In the genomic region with DNA sequence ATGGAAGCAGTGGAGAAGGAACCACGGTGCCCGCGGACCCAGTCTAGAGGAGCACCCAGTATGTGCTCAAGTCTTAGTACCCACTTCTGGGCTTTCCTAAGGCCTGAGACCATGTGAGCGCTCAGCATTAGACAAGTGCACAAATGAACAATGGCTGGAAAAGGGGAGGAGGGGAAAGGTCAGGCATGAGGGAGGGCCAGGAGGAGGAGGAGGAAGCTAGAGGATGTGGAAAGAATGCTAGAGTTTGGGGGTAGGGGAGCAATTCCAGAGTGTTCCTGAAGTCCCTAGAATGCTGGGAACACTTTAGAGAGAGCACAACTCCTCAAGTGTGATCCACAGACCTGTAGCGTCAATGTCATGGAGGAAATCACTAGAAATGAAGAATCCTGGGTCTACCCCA, we compare ENCODE assay signal across 27 mouse cellular contexts. TPM values are rescaled to one million over a fixed set of nuclear protein-coding genes. Genes with fewer than 3 reads are reported as not detected.
DNase-seq lines count a peak whose midpoint lies in the region; ATAC-seq and TF ChIP-seq lines count a peak whose summit lies in the region.
"Had no signal": no experiment of that assay in that cellular context is flagged by ENCODE, and none has a peak within 500 bp of the region (broad histone marks: within the 10 kb centered on the region; RNA-seq: fewer than 3 reads in every experiment).

No protein-coding gene starts in this region.

- H3K4me1 ChIP-seq in heart, embryonic 11.5 days (ENCODE audit: control insufficient read depth, insufficient read depth, low read length) = peaks cover 15% of the 10 kb centered on the region; the same call in 1 of the 2 replicates
- peaks cover 19% of the 10 kb centered on the region for H3K4me1 ChIP-seq in heart, postnatal 0 days (ENCODE audit: control insufficient read depth, insufficient read depth)
- H3K4me1 ChIP-seq in midbrain, embryonic 10.5 days = peaks cover 29% of the 10 kb centered on the region
- H3K4me1 ChIP-seq in midbrain, embryonic 14.5 days (ENCODE audit: control insufficient read depth, insufficient read depth, low read length) = peaks cover 3% of the 10 kb centered on the region; the same call in 1 of the 2 replicates

- peak; percentile 86 for DNase-seq in heart, adult 11 months
- peak; percentile 16 for DNase-seq in heart, postnatal 0 days (ENCODE audit: low spot score)
- no peak for DNase-seq in heart, adult 9 months (ENCODE audit: low spot score in 2 of 2)
- no peak for DNase-seq in midbrain, embryonic 10.5 days (ENCODE audit: low spot score)
- DNase-seq in midbrain, embryonic 14.5 days = no peak
- DNase-seq in adipocyte (ENCODE audit: low spot score) = peak; percentile 16
- DNase-seq in gastrocnemius, adult 8-10 months (ENCODE audit: low spot score in 2 of 2) = no peak
- DNase-seq: adrenal gland, adult 2 months; adrenal gland, postnatal 10 days; adrenal gland, postnatal 25 days; B cell, adult 2 months; cerebellum, adult 11-12 months; cerebellum, adult 2 months; cerebellum, adult 9-10 months; cerebellum, postnatal 10 days; cerebellum, postnatal 25 days had no signal

- 83% methylated on average over 5 of the region's 5 CpGs for WGBS in heart, embryonic 11.5 days (ENCODE audit: insufficient replicate concordance)
- WGBS in heart, postnatal 0 days = 84% methylated on average over 5 of the region's 5 CpGs
- WGBS in midbrain, embryonic 10.5 days = 88% methylated on average over 5 of the region's 5 CpGs
- WGBS in midbrain, embryonic 14.5 days = 85% methylated on average over 5 of the region's 5 CpGs

- no peak overlapping the region for H3K4me3 ChIP-seq in heart, embryonic 11.5 days (ENCODE audit: low read depth, low read length)
- H3K4me3 ChIP-seq in heart, postnatal 0 days (ENCODE audit: low read depth, low read length) = no peak overlapping the region
- no peak overlapping the region for H3K4me3 ChIP-seq in midbrain, embryonic 10.5 days
- H3K4me3 ChIP-seq in midbrain, embryonic 14.5 days (replicated peaks; ENCODE audit: low read depth, low read length) = no peak overlapping the region
- H3K4me3 ChIP-seq: embryonic facial prominence, embryonic 10.5 days; embryonic facial prominence, embryonic 12.5 days; forebrain, embryonic 13.5 days; forebrain, embryonic 15.5 days had no signal

- H3K27ac ChIP-seq in heart, embryonic 11.5 days (ENCODE audit: low read depth, low read length) = no peak overlapping the region
- H3K27ac ChIP-seq in heart, postnatal 0 days (ENCODE audit: low read depth) = no peak overlapping the region
- peak overlapping the region; percentile 39; the same call in 1 of the 2 replicates for H3K27ac ChIP-seq in midbrain, embryonic 10.5 days (replicated peaks)
- no peak overlapping the region for H3K27ac ChIP-seq in midbrain, embryonic 14.5 days (replicated peaks; ENCODE audit: low read depth, low read length)
- H3K27ac ChIP-seq: embryonic facial prominence, embryonic 10.5 days; embryonic facial prominence, embryonic 12.5 days; forebrain, embryonic 13.5 days; forebrain, embryonic 15.5 days had no signal

- no peak for TF ChIP-seq CTCF in heart, postnatal 0 days (IDR thresholded peaks at IDR 0.05; ENCODE audit: low read depth)

- no peak for ATAC-seq in heart, embryonic 11.5 days (replicated peaks; ENCODE audit: insufficient number of reproducible peaks, low FRiP score, low TSS enrichment)
- ATAC-seq in heart, postnatal 0 days (ENCODE audit: insufficient read depth, low read depth) = no peak
- ATAC-seq in midbrain, embryonic 14.5 days (ENCODE audit: low FRiP score, low TSS enrichment) = no peak
- ATAC-seq: activated CD4-positive, CD25-positive, alpha-beta regulatory T cell, adult 4 months; CD4-positive, CD25-positive, alpha-beta regulatory T cell, adult 4 months; forebrain, embryonic 13.5 days; forebrain, embryonic 15.5 days; Patski had no signal

- no peaks in the 10 kb centered on the region for H3K36me3 ChIP-seq in heart, embryonic 11.5 days (ENCODE audit: control insufficient read depth, insufficient read depth, low read length)
- H3K36me3 ChIP-seq in heart, postnatal 0 days (replicated peaks; ENCODE audit: control insufficient read depth, insufficient read depth, low read length) = peaks cover 17% of the 10 kb centered on the region
- no peaks in the 10 kb centered on the region for H3K36me3 ChIP-seq in midbrain, embryonic 10.5 days
- H3K36me3 ChIP-seq in midbrain, embryonic 14.5 days (ENCODE audit: control insufficient read depth, insufficient read depth, low read length) = no peaks in the 10 kb centered on the region
- H3K36me3 ChIP-seq: embryonic facial prominence, embryonic 10.5 days; embryonic facial prominence, embryonic 12.5 days; forebrain, embryonic 15.5 days; G1E had no signal

- TF ChIP-seq EP300 in heart, postnatal 0 days (IDR thresholded peaks at IDR 0.05; ENCODE audit: low read depth) = no peak

- H3K9me3 ChIP-seq in heart, embryonic 11.5 days (replicated peaks; ENCODE audit: control insufficient read depth, low read length) = no peaks in the 10 kb centered on the region
- H3K9me3 ChIP-seq in heart, postnatal 0 days (replicated peaks; ENCODE audit: control insufficient read depth, low read length) = no peaks in the 10 kb centered on the region
- H3K9me3 ChIP-seq in midbrain, embryonic 10.5 days (replicated peaks) = no peaks in the 10 kb centered on the region
- H3K9me3 ChIP-seq in midbrain, embryonic 14.5 days (ENCODE audit: control insufficient read depth, low read length) = no peaks in the 10 kb centered on the region
- H3K9me3 ChIP-seq: embryonic facial prominence, embryonic 10.5 days; embryonic facial prominence, embryonic 12.5 days; forebrain, embryonic 13.5 days; forebrain, embryonic 15.5 days; G1E had no signal

- no peak overlapping the region for H3K4me2 ChIP-seq in heart, embryonic 11.5 days
- H3K4me2 ChIP-seq in heart, postnatal 0 days (ENCODE audit: low read depth, low read length) = no peak overlapping the region
- no peak overlapping the region for H3K4me2 ChIP-seq in midbrain, embryonic 14.5 days (ENCODE audit: low read length)
- H3K4me2 ChIP-seq: embryonic facial prominence, embryonic 12.5 days; forebrain, embryonic 13.5 days; forebrain, embryonic 15.5 days had no signal

- H3K9ac ChIP-seq in heart, embryonic 11.5 days (ENCODE audit: low read depth, low read length) = no peak overlapping the region
- H3K9ac ChIP-seq in heart, postnatal 0 days (replicated peaks; ENCODE audit: low read depth, low read length) = no peak overlapping the region
- H3K9ac ChIP-seq in midbrain, embryonic 14.5 days (replicated peaks; ENCODE audit: low read length) = no peak overlapping the region
- H3K9ac ChIP-seq: embryonic facial prominence, embryonic 12.5 days; forebrain, embryonic 13.5 days; forebrain, embryonic 15.5 days had no signal

- H3K27me3 ChIP-seq in heart, embryonic 11.5 days (ENCODE audit: control insufficient read depth, insufficient read depth, low read length) = peaks cover 4% of the 10 kb centered on the region; the same call in 1 of the 2 replicates
- H3K27me3 ChIP-seq in heart, postnatal 0 days (ENCODE audit: control insufficient read depth, insufficient read depth, low read length) = no peaks in the 10 kb centered on the region
- no peaks in the 10 kb centered on the region for H3K27me3 ChIP-seq in midbrain, embryonic 10.5 days (ENCODE audit: low read depth, poor library complexity, severe bottlenecking)
- H3K27me3 ChIP-seq in midbrain, embryonic 14.5 days (ENCODE audit: control insufficient read depth, insufficient read depth, low read length) = no peaks in the 10 kb centered on the region
- H3K27me3 ChIP-seq: CH12.LX; embryonic facial prominence, embryonic 12.5 days; forebrain, embryonic 13.5 days; forebrain, embryonic 15.5 days; Patski had no signal

RNA-seq across cellular contexts. Expression of gene C1qtnf6, which starts 7.1 kb away (rescaled TPM):
- polyA plus RNA-seq in heart, embryonic 11.5 days (2014; fragmentation: Nextera tagmentation; extraction: Ambion mirVana) = 36.3 and 37.0 TPM in 2 replicates
- 22.1 and 23.0 TPM in 2 replicates for total RNA-seq in heart, postnatal 0 days (2014; rRNA removed; ENCODE audit: low replicate concordance)
- 27.4 and 29.9 TPM in 2 replicates for polyA plus RNA-seq in heart, postnatal 0 days (2015; fragmentation: Nextera tagmentation; extraction: Ambion mirVana)
- polyA plus RNA-seq in midbrain, embryonic 10.5 days (2016; fragmentation: Nextera tagmentation; extraction: Ambion mirVana) = 10.0 and 11.0 TPM in 2 replicates
- polyA plus RNA-seq in midbrain, embryonic 14.5 days (2014; fragmentation: Nextera tagmentation; extraction: Ambion mirVana) = 5.6 and 7.3 TPM in 2 replicates
- 1 to 10 TPM in 3 of 4 experiments, under 1 TPM in 1; 0.82 to 2.9 (median 1.6) TPM for total RNA-seq in gastrocnemius, adult 8-10 months (2022)
- polyA plus RNA-seq: G1E had no signal

RNA-seq across cellular contexts. Expression of gene Sstr3, which starts 20.3 kb away (rescaled TPM):
- polyA plus RNA-seq in heart, embryonic 11.5 days (2014; fragmentation: Nextera tagmentation; extraction: Ambion mirVana) = 0.04 and 0.38 TPM in 2 replicates
- total RNA-seq in heart, postnatal 0 days (2014; rRNA removed; ENCODE audit: low replicate concordance) = 0.04 TPM in 1 of 2 replicates, not detected in the other
- 0.12 and 0.19 TPM in 2 replicates for polyA plus RNA-seq in heart, postnatal 0 days (2015; fragmentation: Nextera tagmentation; extraction: Ambion mirVana)
- polyA plus RNA-seq in midbrain, embryonic 10.5 days (2016; fragmentation: Nextera tagmentation; extraction: Ambion mirVana) = 0.02 TPM in 1 of 2 replicates, not detected in the other
- polyA plus RNA-seq in midbrain, embryonic 14.5 days (2014; fragmentation: Nextera tagmentation; extraction: Ambion mirVana) = 0.18 and 0.23 TPM in 2 replicates
- not detected for total RNA-seq in gastrocnemius, adult 8-10 months (2022)
- total RNA-seq: CH12.LX had no signal
- polyA plus RNA-seq: activated CD4-positive, CD25-positive, alpha-beta regulatory T cell, adult 4 months; CD4-positive, CD25-positive, alpha-beta regulatory T cell, adult 4 months; embryonic facial prominence, embryonic 10.5 days; embryonic facial prominence, embryonic 12.5 days; forebrain, embryonic 11.5 days; G1E had no signal

RNA-seq across cellular contexts. Expression of gene Il2rb, which starts 29.1 kb away (rescaled TPM):
- polyA plus RNA-seq in heart, embryonic 11.5 days (2014; fragmentation: Nextera tagmentation; extraction: Ambion mirVana) = not detected in 2 replicates
- 0.12 TPM in 1 of 2 replicates, not detected in the other for total RNA-seq in heart, postnatal 0 days (2014; rRNA removed; ENCODE audit: low replicate concordance)
- polyA plus RNA-seq in heart, postnatal 0 days (2015; fragmentation: Nextera tagmentation; extraction: Ambion mirVana) = 0.08 TPM in 2 replicates
- not detected in 2 replicates for polyA plus RNA-seq in midbrain, embryonic 10.5 days (2016; fragmentation: Nextera tagmentation; extraction: Ambion mirVana)
- 0.08 and 0.11 TPM in 2 replicates for polyA plus RNA-seq in midbrain, embryonic 14.5 days (2014; fragmentation: Nextera tagmentation; extraction: Ambion mirVana)
- not detected for total RNA-seq in gastrocnemius, adult 8-10 months (2022)
- polyA plus RNA-seq: embryonic facial prominence, embryonic 10.5 days; forebrain, embryonic 11.5 days; forebrain, embryonic 13.5 days; forebrain, embryonic 15.5 days; G1E had no signal

RNA-seq across cellular contexts. Expression of gene Rac2, which starts 48.4 kb away (rescaled TPM):
- 3.4 and 9.2 TPM in 2 replicates for polyA plus RNA-seq in heart, embryonic 11.5 days (2014; fragmentation: Nextera tagmentation; extraction: Ambion mirVana)
- total RNA-seq in heart, postnatal 0 days (2014; rRNA removed; ENCODE audit: low replicate concordance) = 3.1 and 6.5 TPM in 2 replicates
- 4.0 and 5.6 TPM in 2 replicates for polyA plus RNA-seq in heart, postnatal 0 days (2015; fragmentation: Nextera tagmentation; extraction: Ambion mirVana)
- polyA plus RNA-seq in midbrain, embryonic 10.5 days (2016; fragmentation: Nextera tagmentation; extraction: Ambion mirVana) = 9.1 and 9.5 TPM in 2 replicates
- 3.7 and 7.0 TPM in 2 replicates for polyA plus RNA-seq in midbrain, embryonic 14.5 days (2014; fragmentation: Nextera tagmentation; extraction: Ambion mirVana)
- 1 to 10 TPM in 2 of 4 experiments, not detected in 2; 1.1 to 1.3 TPM for total RNA-seq in gastrocnemius, adult 8-10 months (2022)
- polyA plus RNA-seq: Patski had no signal

RNA-seq across cellular contexts. Expression of gene Tmprss6, which starts 55.7 kb away (rescaled TPM):
- 0.64 TPM in 1 of 2 replicates, not detected in the other for polyA plus RNA-seq in heart, embryonic 11.5 days (2014; fragmentation: Nextera tagmentation; extraction: Ambion mirVana)
- 0.50 TPM in 1 of 2 replicates, not detected in the other for total RNA-seq in heart, postnatal 0 days (2014; rRNA removed; ENCODE audit: low replicate concordance)
- polyA plus RNA-seq in heart, postnatal 0 days (2015; fragmentation: Nextera tagmentation; extraction: Ambion mirVana) = 0.29 and 0.49 TPM in 2 replicates
- 0.21 and 0.52 TPM in 2 replicates for polyA plus RNA-seq in midbrain, embryonic 10.5 days (2016; fragmentation: Nextera tagmentation; extraction: Ambion mirVana)
- 0.26 and 0.43 TPM in 2 replicates for polyA plus RNA-seq in midbrain, embryonic 14.5 days (2014; fragmentation: Nextera tagmentation; extraction: Ambion mirVana)
- total RNA-seq in gastrocnemius, adult 8-10 months (2022) = under 1 TPM in 1 of 4 experiments, not detected in 3; 0.11 TPM
- polyA plus RNA-seq: activated CD4-positive, CD25-positive, alpha-beta regulatory T cell, adult 4 months; CD4-positive, CD25-positive, alpha-beta regulatory T cell, adult 4 months; forebrain, embryonic 13.5 days; G1E had no signal

Comparison
In these comparisons a context has a peak if more than half of its experiments do, and no peak if none do; other contexts are left out.
1. DNase-seq: peak in heart, adult 11 months (single experiment), heart, postnatal 0 days (single experiment) and adipocyte (single experiment); none in heart, adult 9 months (0 of 2), midbrain, embryonic 10.5 days (single experiment), midbrain, embryonic 14.5 days (single experiment) and gastrocnemius, adult 8-10 months (0 of 2).